Mouse (Mus musculus) cortical plate, adult 2 months (tissue): ENCODE data around the gene Shtn1.

Experiments used
- CTCF ChIP-seq: fragments of 200-500 bp; IDR thresholded peaks from 2 replicates; pipeline ENCODE4 v1.5.1; 2011; ENCODE audit warnings: mild to moderate bottlenecking, control low read depth, low read length; ENCODE audit not compliant: insufficient read depth; ENCODE audit errors: extremely low read depth
- POLR2A ChIP-seq: fragments of 200-500 bp; IDR thresholded peaks from 2 replicates; pipeline ENCODE4 v1.6.1; 2011; ENCODE audit warnings: mild to moderate bottlenecking, low read length, control low read depth; ENCODE audit not compliant: insufficient read depth; ENCODE audit errors: extremely low read depth

DNA sequence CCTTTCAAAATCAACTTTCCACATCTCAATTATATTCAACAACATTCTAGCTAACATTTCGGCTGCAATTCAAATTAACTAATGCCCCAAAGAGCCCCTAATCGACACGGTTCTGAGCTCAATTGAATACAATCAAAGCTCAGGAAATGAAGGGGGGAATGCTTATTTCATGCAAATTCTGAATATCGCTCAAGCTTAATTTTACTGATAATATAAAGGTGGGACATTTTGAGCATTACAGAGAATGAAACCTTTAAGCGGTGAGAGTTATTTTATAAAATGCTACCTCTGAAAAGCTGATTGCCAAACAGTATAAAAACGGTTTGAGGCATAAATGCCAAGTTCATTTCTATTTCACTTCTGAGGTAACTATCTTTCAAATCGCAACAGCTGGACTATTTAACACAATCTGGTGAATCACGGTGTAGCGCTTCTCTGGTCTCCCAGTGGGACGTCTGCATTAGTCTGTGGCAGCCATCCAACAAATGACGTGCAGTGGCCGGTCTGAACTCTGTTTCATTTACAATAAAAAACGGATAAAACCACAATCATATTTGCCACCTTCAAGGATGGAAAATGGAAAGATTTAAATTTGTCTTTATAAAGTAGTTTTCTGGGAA lies 96.4 kb downstream of the Shtn1 start:
- TF ChIP-seq POLR2A = no peak
- TF ChIP-seq CTCF = no peak
